Mouse (Mus musculus) left cerebral cortex, postnatal 25 days (tissue): Measurements from ENCODE around the gene Nrxn3. TPM values are rescaled to one million over a fixed set of nuclear protein-coding genes. Genes with fewer than 3 reads are reported as not detected.

Experiments used
- DNase-seq, 2 experiments: peaks; one replicate each; pipeline ENCODE4 v3.0.0; 2022; ENCODE audit warnings: low spot score in 2 of 2, mixed read lengths in 1 of 2
- intact Hi-C: fragments of 180-260 bp; cut with DNase I; formaldehyde crosslinking; loops from one replicate; pipeline ENCODE4 v1.15.1; 2025
- total RNA-seq, 2 experiments: library from RNA; stranded (reverse); gene quantifications; 2 replicates each; pipeline ENCODE4 v1.2.3; 2021

Gene Nrxn3
- total RNA-seq, 2 experiments from 2014 or later = 209 to 271 TPM

DNA sequence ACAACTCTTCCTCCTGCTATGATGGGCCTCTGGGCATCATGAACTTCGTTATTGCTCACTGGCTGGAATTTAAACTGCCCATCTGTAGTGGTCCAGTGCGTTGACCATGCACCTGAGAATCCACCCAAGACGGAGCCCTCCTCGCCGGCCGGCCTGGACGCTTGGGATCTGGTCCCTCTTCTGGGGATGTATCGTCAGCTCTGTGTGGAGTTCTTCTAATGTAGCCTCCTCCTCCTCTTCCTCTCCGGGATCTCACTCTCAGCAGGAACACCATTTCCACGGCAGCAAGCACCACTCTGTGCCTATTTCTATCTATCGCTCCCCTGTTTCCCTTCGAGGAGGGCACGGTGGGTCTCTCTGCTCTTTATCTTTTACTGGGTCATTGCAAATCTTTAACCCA, 1090.6 kb downstream of the Nrxn3 start:
- peak in 1 of 2 experiments; percentile 21 for DNase-seq
- intact Hi-C loops = loop anchor here (10.0 kb wide), 1 partner anchor 322 kb away; no protein-coding TSS in a partner anchor

DNA sequence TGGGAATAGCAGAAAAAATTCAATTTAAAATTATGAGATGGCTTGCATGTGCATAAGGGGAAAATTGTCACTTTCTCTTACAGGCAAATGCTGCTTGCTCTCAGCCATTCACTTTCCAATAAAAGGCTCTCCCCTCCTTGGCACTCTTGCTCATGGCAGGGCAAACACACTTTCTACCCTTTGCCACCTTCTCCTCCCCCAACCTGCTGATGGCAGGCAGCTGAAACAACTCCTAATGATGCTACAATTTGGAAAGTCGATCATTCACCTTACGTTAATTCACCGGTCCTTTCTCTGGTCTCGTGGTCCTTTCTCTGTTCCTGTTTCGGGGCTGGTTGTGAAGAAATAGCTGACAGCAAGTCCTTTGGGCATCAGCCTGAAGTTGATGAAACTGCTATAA, 1091.0 kb downstream of the Nrxn3 start:
- intact Hi-C loops = loop anchor here (10.0 kb wide), 1 partner anchor 321 kb away; no protein-coding TSS in a partner anchor
- DNase-seq = no peak

GRCm38 (mm10) chr12:89814536-89814935, 1091.9 kb downstream of the Nrxn3 start:
- intact Hi-C loops = loop anchor here (10.0 kb wide), 1 partner anchor 320 kb away; no protein-coding TSS in a partner anchor
- no peak for DNase-seq

DNA sequence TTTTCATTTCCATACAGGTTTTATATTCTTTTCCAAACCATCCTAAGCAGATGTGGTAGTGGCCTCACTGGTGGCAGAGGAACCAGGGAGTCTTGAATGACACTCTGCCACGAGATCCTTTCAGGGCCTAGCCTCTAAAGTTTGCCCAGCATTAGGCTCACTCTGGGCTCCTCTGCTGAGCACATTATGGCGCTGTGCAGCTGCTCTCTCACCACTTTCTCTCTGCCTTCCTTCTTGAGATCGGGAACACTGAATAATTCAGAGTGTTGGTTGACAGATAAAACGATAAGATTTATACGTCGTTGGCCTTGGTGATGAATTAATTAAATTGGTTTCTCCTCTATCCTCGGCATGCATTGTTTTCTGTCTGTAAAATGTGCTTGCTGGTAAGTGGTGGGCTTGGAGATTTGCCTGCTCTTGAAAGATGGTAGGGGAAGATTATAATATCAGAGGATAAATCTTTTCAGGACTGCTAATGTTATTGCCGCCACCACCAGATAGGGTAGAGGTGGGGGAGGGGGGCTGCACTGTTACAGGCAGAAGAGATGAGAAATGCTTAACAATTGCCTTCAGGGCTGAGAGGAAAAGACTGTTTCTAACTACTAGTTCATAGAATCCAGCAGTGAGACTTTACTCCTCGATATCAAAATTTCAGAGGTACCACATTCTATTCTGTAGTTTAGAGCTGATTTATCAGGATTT, 1094.5 kb downstream of the Nrxn3 start:
- intact Hi-C loops = loop anchor here (10.0 kb wide), 1 partner anchor 318 kb away; no protein-coding TSS in a partner anchor
- DNase-seq = no peak

- intact Hi-C loops = loop anchor here (10.0 kb wide), 1 partner anchor 317 kb away; no protein-coding TSS in a partner anchor
Measured at GRCm38 (mm10) chr12:89818200-89818599, 1095.5 kb downstream of the Nrxn3 start.

DNA sequence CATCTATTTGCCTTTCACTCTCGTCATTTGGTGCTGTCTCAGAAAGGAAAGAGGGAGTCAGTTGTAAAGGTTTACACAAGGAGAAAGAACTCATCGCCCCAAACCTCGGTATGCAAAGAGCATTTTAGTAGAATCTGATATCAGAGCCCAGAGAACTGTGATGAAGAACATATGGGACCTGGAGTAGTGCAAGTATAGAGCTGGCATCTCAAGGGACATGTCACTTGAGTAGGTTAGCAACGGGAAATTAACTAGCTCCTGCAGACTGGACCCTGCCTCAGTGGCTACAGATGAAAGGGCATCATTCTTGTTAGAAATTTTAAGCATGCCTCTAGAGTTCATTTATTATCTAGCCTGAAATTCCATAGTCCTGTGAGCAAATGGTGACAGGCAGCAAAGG, 1099.5 kb downstream of the Nrxn3 start:
- intact Hi-C loops = no loop called here

More at GRCm38 (mm10) chr12:89818200-89818599, 1095.5 kb downstream of the Nrxn3 start:
- no peak for DNase-seq

DNA sequence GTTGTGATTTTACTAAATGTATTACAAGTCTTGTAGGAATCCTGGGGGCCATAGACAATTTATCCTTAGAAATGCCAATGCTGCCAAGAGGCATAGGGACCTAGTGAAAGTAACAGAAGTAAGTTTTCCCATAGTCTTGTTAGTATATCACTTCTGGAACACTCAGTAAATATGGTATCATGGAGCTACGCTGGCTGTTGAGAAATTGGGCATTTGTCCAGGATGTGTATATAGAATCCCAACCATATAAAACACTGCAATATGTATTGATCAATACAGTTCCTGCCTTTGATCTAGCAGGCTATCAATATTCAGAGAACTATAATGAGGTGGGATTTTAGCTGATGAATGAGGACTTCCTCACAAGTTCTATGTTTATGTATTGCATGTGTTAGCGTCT, 1107.3 kb downstream of the Nrxn3 start:
- no peak for DNase-seq
- intact Hi-C loops = no loop called here

More for the DNA sequence above, 1099.5 kb downstream of the Nrxn3 start:
- no peak for DNase-seq

DNA sequence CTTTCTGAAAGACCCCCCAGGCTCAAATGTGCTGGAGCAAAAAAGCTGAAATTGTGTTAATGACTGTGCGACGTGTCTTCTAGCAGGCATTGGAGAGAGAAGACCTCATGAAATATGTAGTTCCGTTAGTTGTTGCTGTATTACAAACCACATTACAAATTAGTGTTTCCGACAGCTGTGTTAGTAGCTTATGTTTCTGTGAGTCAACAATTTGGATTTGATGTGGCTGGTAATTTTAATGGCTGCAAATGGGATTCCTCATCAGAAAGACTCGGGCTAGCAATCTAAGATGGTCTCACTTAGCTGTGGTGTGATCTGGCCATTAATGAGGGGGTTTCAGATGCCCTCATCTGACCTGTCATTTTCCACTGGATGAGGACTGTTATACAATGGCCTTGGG, 1107.7 kb downstream of the Nrxn3 start:
- intact Hi-C loops = no loop called here
- DNase-seq = no peak

DNA sequence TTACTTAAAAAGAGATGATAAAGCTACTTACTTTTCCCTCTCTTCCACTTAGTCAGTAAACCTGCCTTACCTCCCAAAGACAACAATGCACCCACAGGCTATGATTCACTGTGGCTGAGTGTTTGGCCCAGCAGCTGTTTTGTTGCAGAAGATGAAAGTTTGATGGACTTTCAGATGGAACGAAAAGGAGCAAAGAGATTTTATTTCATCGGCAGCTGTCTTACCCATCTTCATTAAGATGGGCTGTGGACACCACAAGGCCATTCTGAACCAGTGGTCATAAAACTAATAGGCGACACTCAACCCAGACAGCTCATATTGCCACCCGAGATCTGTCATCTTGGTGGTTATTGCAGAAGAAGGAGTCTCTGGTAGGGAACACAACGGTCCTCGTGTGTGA, 1108.6 kb downstream of the Nrxn3 start:
- DNase-seq = no peak
- intact Hi-C loops = no loop called here

DNA sequence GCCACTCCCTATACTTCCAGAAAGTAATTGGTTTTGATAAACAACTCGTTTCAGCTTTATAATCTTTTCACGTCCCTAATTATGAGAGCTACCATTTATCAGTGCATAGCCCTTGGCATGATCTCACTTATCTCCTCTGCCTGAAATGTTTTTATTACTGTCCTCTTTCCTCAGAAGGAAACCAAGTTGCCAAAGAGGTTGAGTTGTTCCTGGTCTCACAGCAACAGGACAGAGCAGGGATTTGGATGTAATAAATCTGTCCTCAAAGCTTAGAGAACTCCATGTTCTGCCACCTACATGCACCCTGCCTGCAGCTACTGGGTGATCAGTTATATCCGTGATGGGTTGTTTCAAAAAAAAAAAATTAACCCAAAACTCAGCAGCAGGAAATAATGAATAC, 1113.6 kb downstream of the Nrxn3 start:
- intact Hi-C loops = no loop called here
- no peak for DNase-seq

DNA sequence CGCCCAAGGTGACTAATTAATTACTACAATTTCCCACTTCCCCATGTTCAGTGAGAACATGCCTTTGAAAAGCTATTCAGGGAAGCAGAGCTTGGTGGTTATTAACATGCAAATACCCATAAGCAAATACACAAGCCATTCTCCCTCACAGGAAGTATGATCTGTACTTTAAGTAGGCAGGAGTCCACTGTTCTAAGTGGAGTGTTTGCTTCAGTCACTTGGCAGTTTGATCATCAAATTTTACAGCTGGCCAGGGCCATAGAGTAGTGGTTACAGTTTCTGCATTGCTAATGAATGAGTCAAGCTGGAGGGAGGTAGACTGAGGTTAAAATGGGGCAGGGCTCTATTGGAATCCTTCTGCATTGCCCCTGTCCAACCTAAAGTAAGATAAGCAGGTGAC, 1120.2 kb downstream of the Nrxn3 start:
- intact Hi-C loops = no loop called here
- DNase-seq = no peak

GRCm38 (mm10) chr12:89848116-89848515, 1125.4 kb downstream of the Nrxn3 start:
- no peak for DNase-seq
- intact Hi-C loops = no loop called here

- DNase-seq = no peak
- intact Hi-C loops = no loop called here
Measured at GRCm38 (mm10) chr12:89854355-89854754, 1131.7 kb downstream of the Nrxn3 start.

GRCm38 (mm10) chr12:89867124-89867523, 1144.4 kb downstream of the Nrxn3 start:
- intact Hi-C loops = no loop called here
- no peak for DNase-seq

DNA sequence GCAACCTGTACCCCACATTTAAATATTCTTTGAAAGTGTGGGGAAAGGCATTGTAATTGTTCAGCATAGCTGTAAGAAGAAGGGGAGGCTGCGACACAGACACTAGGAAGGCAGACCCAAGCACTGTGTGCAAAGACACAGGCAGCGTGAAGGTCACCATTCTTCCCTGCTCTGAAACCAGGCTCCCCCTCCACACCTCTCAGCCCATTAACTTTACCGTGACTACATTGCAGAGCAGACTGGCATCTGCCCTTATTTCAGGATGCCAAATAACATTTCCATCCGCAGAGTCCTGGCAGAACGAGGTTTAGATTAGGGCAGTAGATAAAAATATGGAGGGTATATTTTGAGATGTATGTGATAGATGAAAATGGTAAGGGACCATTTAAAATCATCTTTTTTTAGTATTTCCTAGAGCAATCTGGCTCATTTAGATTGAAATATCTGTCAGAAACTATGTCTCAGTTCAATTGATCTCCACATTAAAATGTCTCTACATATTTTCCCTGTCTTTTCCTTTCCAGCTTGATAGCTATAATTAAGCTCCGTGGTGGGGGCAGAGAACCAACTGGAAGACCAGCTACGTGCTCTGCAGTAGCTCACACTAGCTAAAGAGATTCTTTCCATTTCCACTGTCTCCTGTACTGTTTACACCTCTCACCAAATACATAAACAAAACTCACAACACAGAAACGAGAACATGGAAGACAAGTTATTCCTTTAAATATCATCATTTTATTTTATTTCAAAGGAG, 1160.1 kb downstream of the Nrxn3 start:
- intact Hi-C loops = no loop called here
- DNase-seq = peak in 1 of 2 experiments; percentile 27

- DNase-seq = no peak
- intact Hi-C loops = no loop called here
Measured at GRCm38 (mm10) chr12:89884576-89884975, 1161.9 kb downstream of the Nrxn3 start.

DNA sequence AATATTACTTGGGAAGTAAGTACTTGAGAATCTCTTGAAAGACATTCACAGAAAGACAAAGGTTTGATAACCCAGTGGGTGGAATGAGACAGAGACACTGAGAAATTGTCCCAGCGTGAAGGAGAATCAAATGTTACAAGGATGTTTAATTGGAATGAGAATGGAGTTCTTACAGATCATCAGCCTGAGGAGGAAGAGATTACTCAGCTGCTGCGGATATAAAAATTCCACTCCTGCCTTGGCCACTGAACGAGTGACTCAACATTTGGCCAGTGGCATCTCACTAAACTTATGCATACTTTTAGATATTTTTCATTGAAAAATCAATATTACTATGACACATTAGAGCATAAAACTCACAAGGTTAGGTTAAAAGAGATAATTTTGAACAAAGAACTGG, 1166.0 kb downstream of the Nrxn3 start:
- peak in 1 of 2 experiments; percentile 35 for DNase-seq
- intact Hi-C loops = no loop called here

GRCm38 (mm10) chr12:89896901-89897300, 1174.2 kb downstream of the Nrxn3 start:
- no peak for DNase-seq
- intact Hi-C loops = no loop called here

GRCm38 (mm10) chr12:89909578-89909977, 1186.9 kb downstream of the Nrxn3 start:
- DNase-seq = no peak
- intact Hi-C loops = no loop called here

DNA sequence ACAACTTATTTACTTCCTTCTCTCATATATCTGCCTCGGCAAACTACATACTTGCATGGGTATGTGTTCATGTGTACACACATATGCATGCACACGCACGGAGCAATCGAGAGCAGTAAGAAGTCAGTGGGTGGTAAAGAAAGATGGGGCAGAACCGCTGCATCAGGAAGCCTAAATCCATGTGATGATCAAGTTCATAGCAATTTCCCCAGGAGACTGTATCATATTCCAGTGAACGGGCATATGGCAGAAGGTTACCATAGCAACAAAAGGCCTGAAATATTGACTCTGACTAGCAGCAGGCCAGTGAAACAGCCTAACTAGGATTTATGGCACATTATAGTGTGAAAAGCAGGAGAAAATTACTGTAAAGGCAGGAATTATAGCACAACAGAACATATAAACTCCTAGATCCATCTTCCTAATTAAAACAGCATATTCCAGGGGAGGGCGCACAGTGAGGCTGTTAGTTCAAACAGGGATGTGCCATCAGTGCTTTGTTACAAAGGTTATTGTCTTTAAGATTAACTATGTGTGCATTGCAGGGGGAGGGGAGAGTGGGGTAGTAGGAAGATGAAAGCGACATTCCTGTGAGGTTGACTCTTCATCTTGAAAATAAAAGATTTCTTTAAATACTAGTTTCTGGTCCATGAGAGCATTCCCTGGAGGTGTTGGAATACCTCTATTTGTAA, 1195.6 kb downstream of the Nrxn3 start:
- DNase-seq = no peak
- intact Hi-C loops = no loop called here
